8 mouse cellular contexts compared by ENCODE assay signal in the genomic region with DNA sequence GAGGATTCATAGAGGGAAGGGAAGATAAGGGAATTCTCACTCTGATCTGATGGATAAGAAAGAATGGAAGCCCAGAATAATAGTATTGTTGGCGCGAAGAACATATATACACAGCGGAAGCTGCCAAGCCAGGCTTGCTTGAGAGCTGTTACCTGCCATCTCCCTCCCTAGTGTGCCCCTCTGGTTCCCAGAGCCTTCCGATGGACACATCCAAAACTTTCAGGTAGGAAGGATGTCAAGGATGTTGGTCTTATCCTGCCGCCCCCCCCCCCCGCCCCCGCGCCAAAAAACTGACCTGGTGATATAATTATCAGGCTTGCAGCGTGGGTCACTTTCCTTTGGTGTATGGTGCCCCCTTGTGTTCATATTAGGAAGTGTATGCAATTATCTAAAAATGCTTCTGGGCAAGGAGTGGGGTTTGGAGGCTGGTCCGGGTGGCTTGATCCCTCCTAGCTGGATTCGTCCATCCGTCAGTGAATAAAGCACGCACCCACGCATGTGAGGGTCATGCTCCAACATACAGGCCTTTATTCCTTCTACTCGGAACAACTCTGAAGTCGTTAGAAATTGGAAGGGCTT. TPM values are rescaled to one million over a fixed set of nuclear protein-coding genes. Genes with fewer than 3 reads are reported as not detected.
DNase-seq lines count a peak whose midpoint lies in the region; ATAC-seq and TF ChIP-seq lines count a peak whose summit lies in the region.

No protein-coding gene starts in this region.

- TF ChIP-seq CTCF in C2C12 (IDR thresholded peaks at IDR 0.05; ENCODE audit: control insufficient read depth, insufficient read depth, insufficient read length): peak; percentile 16

- no peaks in the 10 kb centered on the region for H3K79me3 ChIP-seq in C2C12 (ENCODE audit: low read depth)

- H3K27me3 ChIP-seq in C2C12 (ENCODE audit: control insufficient read depth, insufficient read depth, insufficient read length): peaks cover 5% of the 10 kb centered on the region
- no peaks in the 10 kb centered on the region for H3K27me3 ChIP-seq in limb, embryonic 14.5 days (ENCODE audit: control insufficient read depth, insufficient read depth, low read length)

- H3ac ChIP-seq in C2C12 (ENCODE audit: control insufficient read depth, insufficient read length, low read depth): no peak overlapping the region

- no peaks in the 10 kb centered on the region for H3K36me3 ChIP-seq in C2C12 (ENCODE audit: control insufficient read depth, insufficient read depth)
- H3K36me3 ChIP-seq in limb, embryonic 14.5 days (ENCODE audit: control insufficient read depth, insufficient read depth, low read length): no peaks in the 10 kb centered on the region

- 13% methylated on average over 16 of the region's 16 CpGs for WGBS in limb, embryonic 14.5 days

- ATAC-seq in limb, embryonic 14.5 days (ENCODE audit: low FRiP score, low read depth): no peak
- peak; percentile 48; the same call in 1 of the 2 replicates for ATAC-seq in neutrophil, adult 5-6 weeks (ENCODE audit: extremely low read depth, insufficient number of reproducible peaks, low FRiP score, poor library complexity, severe bottlenecking)

- peak overlapping the region; percentile 18; the same call in 1 of the 2 replicates for H3K4me2 ChIP-seq in limb, embryonic 14.5 days (replicated peaks; ENCODE audit: low read depth, low read length, severe bottlenecking)

- H3K4me1 ChIP-seq in limb, embryonic 14.5 days (ENCODE audit: control insufficient read depth, insufficient read depth, low read length): peaks cover 6% of the 10 kb centered on the region; the same call in 1 of the 2 replicates

- H3K4me3 ChIP-seq in C2C12 (ENCODE audit: insufficient read depth, poor library complexity, severe bottlenecking): no peak overlapping the region
- no peak overlapping the region for H3K4me3 ChIP-seq in limb, embryonic 14.5 days (replicated peaks; ENCODE audit: low read length)

- no peak for TF ChIP-seq POLR2A in limb, embryonic 14.5 days (IDR thresholded peaks at IDR 0.05; ENCODE audit: borderline replicate concordance, extremely low read depth, insufficient read depth, insufficient read length)

- DNase-seq in gastrocnemius, adult 18-20 months (ENCODE audit: low spot score): peak; percentile 60
- no peak for DNase-seq in gastrocnemius, adult 8-10 months (ENCODE audit: low spot score in 2 of 2)
- DNase-seq in c-Kit-positive CD71-negative TER-119-negative erythroid progenitor cells, embryonic 14.5 days (ENCODE audit: low read depth): peak; percentile 62
- DNase-seq in heart, postnatal 10 days: peak; percentile 56 to 76
- DNase-seq in limb, embryonic 14.5 days (ENCODE audit: low spot score): peak; percentile 38
- DNase-seq in ovary, postnatal 36 days (ENCODE audit: low spot score): no peak

- H3K79me2 ChIP-seq in C2C12 (ENCODE audit: control insufficient read depth, insufficient read depth): no peaks in the 10 kb centered on the region

- intact Hi-C loops in heart, postnatal 10 days (cut with DNase I): loop anchor here (1.0 to 2.0 kb wide), 2 partner anchors 159 to 285 kb away; no protein-coding TSS in a partner anchor

- no peaks in the 10 kb centered on the region for H3K9me3 ChIP-seq in limb, embryonic 14.5 days (ENCODE audit: control insufficient read depth, low read length)

- no peak overlapping the region for H3K27ac ChIP-seq in limb, embryonic 14.5 days (replicated peaks; ENCODE audit: low read depth, low read length)

- H3K9ac ChIP-seq in limb, embryonic 14.5 days (ENCODE audit: low read depth, low read length, severe bottlenecking): no peak overlapping the region

TF ChIP-seq in C2C12, 6 proteins besides CTCF, POLR2A, EP300 and RAD21:
- no peak for TF ChIP-seq USF1 (IDR thresholded peaks at IDR 0.05; ENCODE audit: low read depth)
- TF ChIP-seq CEBPB (IDR thresholded peaks at IDR 0.05; ENCODE audit: low read depth): no peak
- TF ChIP-seq MAX (IDR thresholded peaks at IDR 0.05): no peak
- no peak for TF ChIP-seq MYOG (IDR thresholded peaks at IDR 0.05; ENCODE audit: control insufficient read depth, extremely low read depth, insufficient read length)
- TF ChIP-seq FOSL1 (IDR thresholded peaks at IDR 0.05; ENCODE audit: insufficient read depth, low read length, poor library complexity, severe bottlenecking): no peak
- TF ChIP-seq MYOD1 (IDR thresholded peaks at IDR 0.05; ENCODE audit: control insufficient read depth, insufficient read length, low read depth): no peak

RNA-seq across cellular contexts. Expression of gene Ifnlr1, which starts 18.7 kb away (rescaled TPM):
- under 1 TPM; 0.16 to 0.26 TPM for total RNA-seq in gastrocnemius, adult 18-20 months (2021)
- total RNA-seq in gastrocnemius, adult 8-10 months (2022): under 1 TPM; 0.13 to 0.38 (median 0.28) TPM
- not detected for polyA plus RNA-seq in C2C12 (2012; fragmentation: generic; extraction: Trizol)
- 1 to 10 TPM; 3.4 to 4.1 TPM for total RNA-seq in heart, postnatal 10 days (2021)
- 3.1 and 3.4 TPM in 2 replicates for polyA plus RNA-seq in limb, embryonic 14.5 days (2012; rRNA removed)
- polyA plus RNA-seq in limb, embryonic 14.5 days (2014; fragmentation: Nextera tagmentation; extraction: Ambion mirVana): 1.1 and 2.0 TPM in 2 replicates
- total RNA-seq in neutrophil, adult 5-6 weeks (2017): 5.9 and 6.0 TPM in 2 replicates

Comparison
In these comparisons a context has a peak if more than half of its experiments do, and no peak if none do; other contexts are left out.
1. DNase-seq: peak in gastrocnemius, adult 18-20 months (single experiment), c-Kit-positive CD71-negative TER-119-negative erythroid progenitor cells, embryonic 14.5 days (single experiment), heart, postnatal 10 days (2 of 2) and limb, embryonic 14.5 days (single experiment); none in gastrocnemius, adult 8-10 months (0 of 2) and ovary, postnatal 36 days (single experiment).